Mouse (Mus musculus) adrenal gland (tissue): Measurements from ENCODE around the gene Prss34.

Source experiments
- intact Hi-C: fragments of 180-260 bp; cut with DNase I; formaldehyde crosslinking; loops from one replicate; pipeline ENCODE4 v1.15.1; 2025

Prss34 gene

GRCm38 (mm10) chr17:25294111-25294510, 4.1 kb upstream of the Prss34 start:
- intact Hi-C loops, result loop anchor here (5.0 kb wide), 2 partner anchors 68 to 178 kb away; no protein-coding TSS in a partner anchor

- intact Hi-C loops, result no loop called here
Measured at GRCm38 (mm10) chr17:25308346-25308745, 10.2 kb downstream of the Prss34 start, which contains the start of gene Prss28. Gene Prss28 (plus strand): TSS chr17:25308646.

- intact Hi-C loops, result no loop called here
Measured at GRCm38 (mm10) chr17:25318354-25318753, 20.2 kb downstream of the Prss34 start, which contains the start of gene Prss29. Gene Prss29 (plus strand): TSS chr17:25318654.

GRCm38 (mm10) chr17:25320819-25321218, 22.6 kb downstream of the Prss34 start:
- intact Hi-C loops, result no loop called here

GRCm38 (mm10) chr17:25322930-25323329, 24.7 kb downstream of the Prss34 start:
- intact Hi-C loops, result no loop called here

GRCm38 (mm10) chr17:25332321-25332720, 34.1 kb downstream of the Prss34 start:
- intact Hi-C loops, result loop anchor here (5.0 kb wide), 1 partner anchor 35 kb away; the partner anchor contains the start of genes Tpsb2 and Tpsg1

- intact Hi-C loops, result loop anchor here (2.0 to 5.0 kb wide), 2 partner anchors 33 to 137 kb away; partner anchors contain the start of genes Tpsb2 and Tpsg1
Measured at GRCm38 (mm10) chr17:25333943-25334342, 35.7 kb downstream of the Prss34 start.

- intact Hi-C loops, result no loop called here
Measured at GRCm38 (mm10) chr17:25338218-25338617, 40.0 kb downstream of the Prss34 start.

GRCm38 (mm10) chr17:25340003-25340402, 41.8 kb downstream of the Prss34 start:
- intact Hi-C loops, result no loop called here

- intact Hi-C loops, result no loop called here
Measured at GRCm38 (mm10) chr17:25341490-25341889, 43.3 kb downstream of the Prss34 start.

- intact Hi-C loops, result no loop called here
Measured at GRCm38 (mm10) chr17:25345462-25345861, 47.3 kb downstream of the Prss34 start, which contains the start of gene Tpsab1. Gene Tpsab1 (minus strand): TSS chr17:25345562.
